Mouse (Mus musculus) spleen, postnatal 4 days (tissue): Measurements from ENCODE around the gene Vegfb.
A peak's percentile ranks its signal among the peaks of the same experiment; 100 is the strongest.
"Not testable (repeated sequence)": the region's sequence is repeated elsewhere in the genome, so short reads cannot be mapped to it uniquely, and the experiment has no call there.

Experiments
- DNase-seq, 2 experiments: peaks; one replicate each; pipeline ENCODE4 v3.0.0; 2022; ENCODE audit warnings: low spot score in 2 of 2

Gene Vegfb

GRCm38 (mm10) chr19:6992011-6992858 is 4.8 kb upstream of the Vegfb start, which contains the start of gene Dnajc4:
Gene Dnajc4, minus strand, starts transcription at chr19:6992572.
- DNase-seq, result peak; percentile 96 to 97

- DNase-seq, result not testable (repeated sequence)
Observed at GRCm38 (mm10) chr19:6991166-6991565, 3.7 kb upstream of the Vegfb start.

GRCm38 (mm10) chr19:6990712-6991111 is 3.3 kb upstream of the Vegfb start:
- no peak for DNase-seq

GRCm38 (mm10) chr19:6989251-6989650 is 1.8 kb upstream of the Vegfb start:
- DNase-seq, result no peak

GRCm38 (mm10) chr19:6987904-6988285 is 444 bp upstream of the Vegfb start:
- DNase-seq, result no peak

- DNase-seq, result peak in 1 of 2 experiments; percentile 63
Observed at GRCm38 (mm10) chr19:6985951-6986708, 1.3 kb downstream of the Vegfb start.

GRCm38 (mm10) chr19:6985300-6985699 is 2.2 kb downstream of the Vegfb start:
- DNase-seq, result peak in 1 of 2 experiments; percentile 67

- no peak for DNase-seq
Observed at GRCm38 (mm10) chr19:6983621-6984020, 3.8 kb downstream of the Vegfb start.

GRCm38 (mm10) chr19:6981465-6981864 is 6.0 kb downstream of the Vegfb start:
- DNase-seq, result no peak

- DNase-seq, result peak; percentile 99
Observed at GRCm38 (mm10) chr19:6980381-6981093, 6.9 kb downstream of the Vegfb start, which contains the start of gene Fkbp2. Gene Fkbp2, minus strand, starts transcription at chr19:6980501.

GRCm38 (mm10) chr19:6979486-6980380 is 7.7 kb downstream of the Vegfb start:
- DNase-seq, result peak; percentile 100

GRCm38 (mm10) chr19:6979001-6979479 is 8.4 kb downstream of the Vegfb start:
- peak in 1 of 2 experiments; percentile 43 for DNase-seq

GRCm38 (mm10) chr19:6978639-6978974 is 8.8 kb downstream of the Vegfb start:
- DNase-seq, result no peak

GRCm38 (mm10) chr19:6977759-6978638 is 9.5 kb downstream of the Vegfb start:
- DNase-seq, result no peak

GRCm38 (mm10) chr19:6975537-6976521 is 11.6 kb downstream of the Vegfb start, which contains the start of gene Plcb3:
Gene Plcb3, minus strand, starts transcription at chr19:6976470.
- peak; percentile 62 to 81 for DNase-seq

- peak; percentile 76 to 89 for DNase-seq
Observed at GRCm38 (mm10) chr19:6974211-6975205, 12.9 kb downstream of the Vegfb start, which contains the start of gene Ppp1r14b. Gene Ppp1r14b, plus strand, starts transcription at chr19:6974968.

GRCm38 (mm10) chr19:6973581-6974190 is 13.8 kb downstream of the Vegfb start:
- DNase-seq, result no peak
